Mouse (Mus musculus): Measurements from ENCODE around the gene Srprb.

Srprb gene

GRCm38 (mm10) chr9:103201561-103202260 lies at the start of gene Srprb:
Srprb (minus strand) TSS chr9:103202137.
- DNase-seq (ENCODE audit: low read depth) = peak; percentile 81

- no peak for DNase-seq (ENCODE audit: low read depth)
Measured at GRCm38 (mm10) chr9:103248618-103249017, 46.7 kb upstream of the Srprb start.

- no peak for DNase-seq (ENCODE audit: low read depth)
Measured at GRCm38 (mm10) chr9:103246526-103247168, 44.7 kb upstream of the Srprb start.

- no peak for DNase-seq (ENCODE audit: low read depth)
Measured at GRCm38 (mm10) chr9:103243640-103244039, 41.7 kb upstream of the Srprb start.

- DNase-seq (ENCODE audit: low read depth) = no peak
Measured at GRCm38 (mm10) chr9:103241206-103241605, 39.3 kb upstream of the Srprb start.

- DNase-seq (ENCODE audit: low read depth) = no peak
Measured at GRCm38 (mm10) chr9:103239471-103239870, 37.5 kb upstream of the Srprb start.

GRCm38 (mm10) chr9:103234565-103235165 lies 32.7 kb upstream of the Srprb start:
- DNase-seq (ENCODE audit: low read depth) = no peak

GRCm38 (mm10) chr9:103234059-103234458 lies 32.1 kb upstream of the Srprb start:
- DNase-seq (ENCODE audit: low read depth) = no peak

GRCm38 (mm10) chr9:103233006-103233395 lies 31.1 kb upstream of the Srprb start:
- no peak for DNase-seq (ENCODE audit: low read depth)

- DNase-seq (ENCODE audit: low read depth) = no peak
Measured at GRCm38 (mm10) chr9:103232232-103233005, 30.5 kb upstream of the Srprb start.

GRCm38 (mm10) chr9:103230151-103230951 lies 28.4 kb upstream of the Srprb start, which contains the start of the genes Gm20425 and Trf:
Gm20425 (minus strand) TSS chr9:103230307.
Trf (minus strand) TSS chr9:103230444.
- peak; percentile 28 for DNase-seq (ENCODE audit: low read depth)

- DNase-seq (ENCODE audit: low read depth) = no peak
Measured at GRCm38 (mm10) chr9:103229037-103229867, 27.3 kb upstream of the Srprb start.

GRCm38 (mm10) chr9:103228370-103229003 lies 26.6 kb upstream of the Srprb start:
- DNase-seq (ENCODE audit: low read depth) = no peak

- DNase-seq (ENCODE audit: low read depth) = no peak
Measured at GRCm38 (mm10) chr9:103227760-103228159, 25.8 kb upstream of the Srprb start.

GRCm38 (mm10) chr9:103226806-103227205 lies 24.9 kb upstream of the Srprb start:
- DNase-seq (ENCODE audit: low read depth) = no peak

- DNase-seq (ENCODE audit: low read depth) = no peak
Measured at GRCm38 (mm10) chr9:103225464-103225863, 23.5 kb upstream of the Srprb start.

GRCm38 (mm10) chr9:103224721-103225120 lies 22.8 kb upstream of the Srprb start:
- DNase-seq (ENCODE audit: low read depth) = no peak

- DNase-seq (ENCODE audit: low read depth) = no peak
Measured at GRCm38 (mm10) chr9:103214281-103214680, 12.3 kb upstream of the Srprb start.

- DNase-seq (ENCODE audit: low read depth) = no peak
Measured at GRCm38 (mm10) chr9:103213631-103214030, 11.7 kb upstream of the Srprb start.
